Mouse (Mus musculus) CH12.LX (cell line): ENCODE data around the gene Dscam. TPM values are rescaled to one million over a fixed set of nuclear protein-coding genes. Genes with fewer than 3 reads are reported as not detected.

Experiments used
- DNase-seq: peaks from one replicate; pipeline ENCODE4 v3.0.0-alpha.2; 2013; ENCODE audit errors: extremely low read depth
- H3K27ac ChIP-seq: 2 replicates; pipeline ENCODE4 v1.5.1; 2012; ENCODE audit warnings: low read depth, mild to moderate bottlenecking, control low read depth, moderate library complexity; ENCODE audit not compliant: insufficient read depth
- H3K27me3 ChIP-seq: replicated peaks from 2 replicates; pipeline ENCODE3; 2012; ENCODE audit warnings: inconsistent platforms
- H3K36me3 ChIP-seq, 2 experiments: replicated peaks in 1 of 2; 2 replicates each; pipeline versions ENCODE3 to v1.6.1; 2012; ENCODE audit warnings: inconsistent platforms in 1 of 2, low read length in 1 of 2, mild to moderate bottlenecking in 1 of 2, mixed read lengths in 1 of 2, moderate library complexity in 1 of 2; ENCODE audit not compliant: control insufficient read depth in 1 of 2, insufficient read depth in 1 of 2
- H3K4me1 ChIP-seq, 2 experiments: 2 replicates each; pipeline ENCODE4 v1.6.1; 2012; ENCODE audit warnings: inconsistent platforms in 1 of 2, moderate library complexity in 1 of 2; ENCODE audit not compliant: insufficient read depth in 2 of 2, control insufficient read depth in 1 of 2
- H3K4me2 ChIP-seq: 2 replicates; pipeline ENCODE4 v1.6.1; 2012; ENCODE audit warnings: low read depth, mild to moderate bottlenecking, control low read depth; ENCODE audit not compliant: poor library complexity, insufficient read depth, severe bottlenecking
- H3K4me3 ChIP-seq, 3 experiments: fragments of 150-350 bp in 1 of 3; sonication (generic) in 1 of 3; replicated peaks in 1 of 3; 2 replicates each; pipeline versions ENCODE3 to v1.5.1; 2011 to 2012; ENCODE audit warnings: low read depth in 2 of 3, low read length in 2 of 3, mild to moderate bottlenecking in 2 of 3, moderate library complexity in 2 of 3, control low read depth in 1 of 3, improper control_type of control experiment in 1 of 3, inconsistent platforms in 1 of 3, mixed read lengths in 1 of 3; ENCODE audit not compliant: poor library complexity in 1 of 3
- H3K79me2 ChIP-seq: replicated peaks from 2 replicates; pipeline ENCODE4 v1.6.1; 2012; ENCODE audit warnings: mild to moderate bottlenecking, moderate library complexity; ENCODE audit not compliant: control insufficient read depth, poor library complexity, insufficient read depth, severe bottlenecking; ENCODE audit errors: extremely low read depth
- H3K9ac ChIP-seq: 2 replicates; pipeline ENCODE4 v1.6.1; 2012; ENCODE audit warnings: low read depth, mild to moderate bottlenecking, control low read depth, moderate library complexity; ENCODE audit not compliant: insufficient read depth
- H3K9me3 ChIP-seq: replicated peaks from 2 replicates; pipeline ENCODE3; 2012; ENCODE audit warnings: low read length, inconsistent platforms, mixed read lengths
- CTCF ChIP-seq, 2 experiments: IDR thresholded peaks in 1 of 2; conservative IDR thresholded peaks in 1 of 2; 2 replicates each; pipeline ENCODE4 v1.5.1; 2011 to 2012; ENCODE audit warnings: low read depth in 2 of 2, low read length in 2 of 2, improper control_type of control experiment in 1 of 2, inconsistent platforms in 1 of 2, mild to moderate bottlenecking in 1 of 2, moderate library complexity in 1 of 2
- E2F4 ChIP-seq: IDR thresholded peaks from 2 replicates; pipeline ENCODE4 v1.6.1; 2011; ENCODE audit warnings: low read depth, low read length, improper control_type of control experiment; ENCODE audit not compliant: insufficient replicate concordance
- JUND ChIP-seq: conservative IDR thresholded peaks from 2 replicates; pipeline ENCODE4 v1.6.1; 2011; ENCODE audit warnings: low read depth, low read length, improper control_type of control experiment
- MAZ ChIP-seq: IDR thresholded peaks from 2 replicates; pipeline ENCODE4 v1.6.1; 2012; ENCODE audit warnings: low read depth, mild to moderate bottlenecking, inconsistent platforms, low read length, improper control_type of control experiment, moderate library complexity
- MEF2A ChIP-seq: IDR thresholded peaks from 2 replicates; pipeline ENCODE4 v1.6.1; 2014; ENCODE audit warnings: low read depth, mild to moderate bottlenecking, inconsistent platforms, low read length, improper control_type of control experiment, borderline replicate concordance
- MXI1 ChIP-seq: IDR thresholded peaks from 2 replicates; pipeline ENCODE4 v1.6.1; 2011; ENCODE audit warnings: mild to moderate bottlenecking, low read depth, low read length, improper control_type of control experiment
- MYC ChIP-seq: IDR thresholded peaks from 2 replicates; pipeline ENCODE4 v1.6.1; 2011; ENCODE audit warnings: low read depth, mild to moderate bottlenecking, improper control_type of control experiment, low read length
- NELFE ChIP-seq: IDR thresholded peaks from 2 replicates; pipeline ENCODE4 v1.6.1; 2011; ENCODE audit warnings: low read depth, low read length, improper control_type of control experiment
- POLR2A ChIP-seq: IDR thresholded peaks from 2 replicates; pipeline ENCODE4 v1.6.1; 2011; ENCODE audit warnings: low read depth, mild to moderate bottlenecking, improper control_type of control experiment, low read length
- RAD21 ChIP-seq: IDR thresholded peaks from 2 replicates; pipeline ENCODE4 v1.6.1; 2011; ENCODE audit warnings: low read depth, mild to moderate bottlenecking, low read length, improper control_type of control experiment, moderate library complexity
- RCOR1 ChIP-seq: conservative IDR thresholded peaks from 2 replicates; pipeline ENCODE4 v1.6.1; 2012; ENCODE audit warnings: low read depth, mild to moderate bottlenecking, inconsistent platforms, low read length, improper control_type of control experiment
- SIN3A ChIP-seq: IDR thresholded peaks from 2 replicates; pipeline ENCODE4 v1.6.1; 2012; ENCODE audit warnings: low read length, improper control_type of control experiment, inconsistent platforms
- SMC3 ChIP-seq: IDR thresholded peaks from 2 replicates; pipeline ENCODE4 v1.6.1; 2011; ENCODE audit warnings: low read depth, low read length, improper control_type of control experiment
- USF1 ChIP-seq: IDR thresholded peaks from 2 replicates; pipeline ENCODE4 v1.6.1; 2014; ENCODE audit warnings: low read depth, mild to moderate bottlenecking, inconsistent platforms, low read length, improper control_type of control experiment
- ZC3H11A ChIP-seq: IDR thresholded peaks from 2 replicates; pipeline ENCODE4 v1.6.1; 2012; ENCODE audit warnings: low read depth, mild to moderate bottlenecking, inconsistent platforms, low read length, improper control_type of control experiment
- dilution Hi-C: fragments of 300-500 bp; cut with MboI; formaldehyde crosslinking; loops from 2 replicates; pipeline ENCODE4 v1.14.3; 2020; ENCODE audit warnings: low sequenced_read_pairs; ENCODE audit not compliant: extremely low pct_unique_long_range_greater_than_20kb, extremely low pct_ligation_motif_present
- in situ Hi-C: fragments of 300-500 bp; cut with MboI; formaldehyde crosslinking; loops from 3 replicates; pipeline ENCODE4 v1.14.3; 2019; ENCODE audit warnings: low sequenced_read_pairs, low pct_ligation_motif_present, low pct_unique_long_range_greater_than_20kb, mixed read lengths
- polyA plus RNA-seq: library from polyadenylated mRNA; unstranded; fragments of >175 nt; gene quantifications from 2 replicates; pipeline ENCODE4 v1.2.1, GENCODE M21; 2012; ENCODE audit warnings: low read depth; ENCODE audit not compliant: insufficient read length
- total RNA-seq, 2 experiments: library from RNA; depleted of rRNA; stranded (reverse); fragments of 300-350 nt in 1 of 2; fragments of >200 nt in 1 of 2; gene quantifications; 2 replicates each; pipeline ENCODE4 v1.2.3; 2012 to 2014

Gene Dscam
- total and polyA plus RNA-seq, 3 experiments, result under 0.01 to 0.39 (median 0.12) TPM

- dilution Hi-C loops (no loop called here), in situ Hi-C loops (loop anchor here (5.0 kb wide), 1 partner anchor 206 kb away; the partner anchor contains the start of gene Pcp4)
- no peak for DNase-seq
- Histone ChIP-seq H3K9me3 (no peaks in the 10 kb centered on the region), H3K9ac (no peak overlapping the region), H3K27me3 (no peaks in the 10 kb centered on the region), H3K79me2 (no peaks in the 10 kb centered on the region), H3K4me2 (no peak overlapping the region), H3K36me3 (no peaks in the 10 kb centered on the region), H3K4me3 (no peak overlapping the region), H3K27ac (no peak overlapping the region), H3K4me1 (peaks cover 0 to 4% of the 10 kb centered on the region in 2 experiments; a peak in 1 of 4 replicates)
- TF ChIP-seq ZC3H11A, result no peak
- no peak for TF ChIP-seq JUND
Observed at GRCm38 (mm10) chr16:96673191-96673847, 497.2 kb downstream of the Dscam start.

DNA sequence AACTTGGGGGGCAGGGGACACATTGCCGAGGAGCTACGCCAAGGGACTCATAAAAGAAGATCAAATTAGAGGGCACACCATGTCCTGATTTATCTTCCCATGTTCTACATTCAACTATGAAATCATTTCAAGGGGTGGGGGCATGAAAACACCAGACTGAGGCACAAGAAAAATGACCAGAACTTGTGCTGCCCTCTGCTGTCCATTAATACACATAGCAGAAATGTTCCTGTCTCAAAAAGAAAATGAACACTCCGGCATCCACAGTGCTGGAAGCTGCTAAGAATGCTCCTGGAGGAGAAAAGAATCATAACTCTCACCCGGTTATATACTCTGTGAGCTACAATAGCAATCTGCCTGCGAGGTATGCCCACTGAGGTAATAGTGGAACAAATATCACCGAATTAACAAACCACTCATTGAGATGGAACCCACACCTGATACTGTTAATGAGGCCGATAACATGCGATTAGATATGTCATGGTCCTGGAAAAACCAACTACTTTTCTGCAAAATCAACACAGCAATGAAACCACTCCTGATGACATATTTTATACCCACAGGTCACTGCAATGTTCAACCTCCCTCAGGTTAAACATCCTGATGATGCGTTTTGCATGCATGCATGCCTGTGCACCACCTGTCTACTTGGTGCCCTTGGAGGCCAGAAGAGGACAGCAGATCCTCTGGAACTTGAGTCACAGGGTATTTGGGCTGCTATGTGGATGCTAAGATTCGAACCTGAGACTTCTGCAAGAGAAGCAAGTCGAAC is 498.8 kb downstream of the Dscam start:
- H3K4me3 ChIP-seq, result no peak overlapping the region
- H3K9me3 ChIP-seq, result no peaks in the 10 kb centered on the region
- H3K4me2 ChIP-seq, result 0 out of 2 replicates have a peak overlapping the region, but pooled peaks have one; percentile 54
- H3K79me2 ChIP-seq, result no peaks in the 10 kb centered on the region
- H3K27me3 ChIP-seq, result no peaks in the 10 kb centered on the region
- no peak overlapping the region for H3K27ac ChIP-seq
- DNase-seq, result peak; percentile 77
- H3K4me1 ChIP-seq, result peaks cover 0 to 4% of the 10 kb centered on the region in 2 experiments; a peak in 1 of 4 replicates
- in situ Hi-C loops, result loop anchor here (5.0 kb wide), 1 partner anchor 204 kb away; the partner anchor contains the start of gene Pcp4
- TF ChIP-seq CTCF (conservative IDR thresholded peaks at IDR 0.05 in 1 of 2, IDR thresholded peaks at IDR 0.05 in 1 of 2; ENCODE audit: low read depth in 2 of 2, low read length in 2 of 2) (peak; percentile 66 to 92), ZC3H11A (peak; percentile 86), NELFE (no peak), JUND (0 out of 2 replicates have a peak, but pooled peaks have one; percentile 23), USF1 (no peak), MXI1 (no peak), MYC (0 out of 2 replicates have a peak, but pooled peaks have one; percentile 44), POLR2A (no peak), MEF2A (no peak), RCOR1 (no peak), E2F4 (no peak), SMC3 (peak; percentile 94), SIN3A (peak; percentile 27; the same call in 1 of the 2 replicates), MAZ (peak; percentile 92), RAD21 (peak; percentile 98)
- no peaks in the 10 kb centered on the region for H3K36me3 ChIP-seq
- dilution Hi-C loops, result no loop called here
- H3K9ac ChIP-seq, result no peak overlapping the region
